Mouse (Mus musculus): ENCODE measurements around the gene Myo5a.

The Myo5a gene

DNA sequence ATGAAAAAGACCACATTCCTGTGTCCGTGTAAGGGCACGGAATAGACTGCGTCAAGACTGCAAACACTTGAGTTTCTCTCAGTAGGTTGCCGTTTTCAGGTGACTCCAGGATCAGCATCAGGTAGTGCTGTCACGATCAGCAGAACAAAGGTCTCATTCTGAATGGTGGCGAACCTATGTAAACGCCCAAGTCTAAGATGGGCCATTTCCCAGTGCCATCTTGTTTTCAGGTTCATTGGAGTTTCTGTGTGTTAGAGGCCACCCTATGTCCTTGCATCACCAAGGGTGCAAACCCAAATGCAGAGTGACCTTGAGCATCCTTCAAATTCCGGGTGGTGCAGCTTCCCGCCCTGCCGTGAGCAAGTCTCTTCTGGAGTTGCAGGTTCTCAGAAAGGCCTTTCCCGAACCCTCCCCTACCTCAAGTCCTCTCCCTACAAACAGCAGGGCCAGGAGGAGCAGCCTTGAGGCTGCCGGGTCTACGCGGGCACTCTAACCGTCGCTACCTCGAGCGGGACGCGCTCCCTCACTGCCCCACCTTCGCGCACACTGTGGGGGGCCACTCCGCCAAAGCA lies at the start of gene Myo5a:
TSS of gene Myo5a (plus strand) at position 559 of the 572 bp plus-strand sequence.
- no peak for DNase-seq (ENCODE audit: low spot score in 2 of 2)

GRCm38 (mm10) chr9:75022546-75022945 lies 48.3 kb upstream of the Myo5a start:
- DNase-seq (ENCODE audit: low spot score in 2 of 2) = no peak

DNA sequence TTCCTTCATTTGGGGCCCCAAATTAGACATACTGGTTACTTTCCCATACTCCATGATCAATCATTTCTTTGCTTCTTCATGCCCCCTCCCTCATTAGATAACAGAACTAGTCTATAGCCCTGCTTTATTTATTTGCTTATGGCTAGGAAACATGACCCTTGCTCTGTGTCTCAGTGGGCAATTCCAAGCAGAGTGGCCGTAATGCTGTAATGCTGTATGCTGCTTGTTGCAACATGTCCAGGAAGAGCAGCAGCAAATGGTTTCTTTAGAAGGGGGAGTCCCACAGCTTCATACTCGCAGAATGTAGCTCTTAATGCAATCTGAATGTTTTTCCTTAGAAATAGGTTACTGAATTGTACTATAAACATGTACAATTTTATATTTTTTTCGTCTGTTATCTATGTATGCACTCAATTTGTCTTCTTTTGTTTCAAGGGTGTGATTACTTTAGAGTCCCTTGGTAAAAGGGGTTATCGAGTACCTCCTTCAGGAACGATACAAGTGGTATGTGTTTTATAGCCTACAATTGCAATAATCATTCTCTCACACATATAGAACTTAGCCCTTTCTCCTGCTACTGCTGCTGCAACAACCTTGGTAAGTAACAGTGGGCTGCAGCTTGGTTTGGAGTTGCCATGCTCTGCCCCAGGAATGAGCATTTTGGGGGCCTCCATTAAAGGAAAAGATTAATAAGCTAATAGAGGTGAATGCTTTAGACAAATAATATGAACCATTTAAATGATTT lies 47.5 kb upstream of the Myo5a start:
- DNase-seq (ENCODE audit: low spot score in 2 of 2) = no peak

DNA sequence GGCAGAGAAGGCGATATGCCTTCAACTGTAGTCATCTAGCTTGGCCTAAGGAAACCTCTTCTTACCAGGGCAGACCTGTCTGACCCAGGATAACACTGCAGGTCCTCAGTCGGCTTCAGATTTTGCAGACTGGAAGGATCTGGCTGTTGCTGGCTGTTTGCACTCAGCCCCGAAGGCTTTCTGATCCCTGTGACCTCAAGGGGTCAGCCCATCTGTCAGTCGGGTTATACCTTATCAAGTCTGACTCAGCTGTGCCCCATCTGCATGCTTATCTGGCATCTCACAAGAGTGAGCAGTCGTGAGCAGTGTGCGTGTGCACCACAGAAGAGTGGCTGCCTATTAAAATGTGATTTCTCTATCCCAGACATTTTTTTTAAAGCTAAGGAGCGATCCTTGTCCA lies 46.7 kb upstream of the Myo5a start:
- DNase-seq (ENCODE audit: low spot score in 2 of 2) = no peak

GRCm38 (mm10) chr9:75025689-75026088 lies 45.1 kb upstream of the Myo5a start:
- DNase-seq (ENCODE audit: low spot score in 2 of 2) = no peak

- no peak for DNase-seq (ENCODE audit: low spot score in 2 of 2)
Observed at GRCm38 (mm10) chr9:75032408-75032807, 38.4 kb upstream of the Myo5a start.

DNA sequence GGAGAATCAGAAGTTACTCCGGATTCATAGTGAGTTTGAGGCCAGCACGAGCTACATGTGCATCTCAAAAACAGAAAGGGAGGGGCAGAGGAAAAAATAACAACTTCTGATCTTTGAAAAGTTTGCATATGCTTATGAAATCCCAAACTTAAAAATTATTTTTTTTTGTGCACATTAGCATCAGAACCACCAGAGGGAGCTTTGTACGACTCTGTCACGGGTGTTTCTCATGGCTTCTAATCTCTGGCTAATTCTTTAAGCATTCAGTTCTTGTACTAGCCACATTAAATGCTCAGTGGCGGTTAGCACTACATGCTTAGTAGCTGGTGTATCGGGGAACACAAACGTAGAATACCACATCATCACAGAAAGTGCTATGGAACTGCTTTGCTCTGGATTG lies 37.7 kb upstream of the Myo5a start:
- DNase-seq (ENCODE audit: low spot score in 2 of 2) = no peak

- no peak for DNase-seq (ENCODE audit: low spot score in 2 of 2)
Observed at GRCm38 (mm10) chr9:75034691-75035090, 36.1 kb upstream of the Myo5a start.

DNA sequence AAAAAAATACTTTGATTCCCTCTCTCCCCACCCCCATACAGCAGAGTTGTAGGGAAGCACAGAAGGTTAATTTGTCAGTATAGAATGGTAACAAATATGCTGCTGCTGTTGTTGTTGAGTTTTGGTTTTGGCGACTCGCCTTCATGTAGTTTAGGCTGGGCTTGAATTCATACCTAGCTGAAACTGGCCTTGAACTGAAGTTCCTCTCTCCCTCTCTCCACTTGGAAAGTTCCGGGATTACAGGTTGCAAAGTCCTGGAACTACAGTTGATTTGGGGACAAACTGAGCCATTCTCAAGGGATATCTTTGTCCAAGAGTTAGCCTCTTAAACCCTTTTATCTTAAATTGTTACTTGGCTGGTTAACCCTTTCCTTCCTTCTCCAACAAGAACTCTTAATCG lies 34.9 kb upstream of the Myo5a start:
- DNase-seq (ENCODE audit: low spot score in 2 of 2) = no peak

DNA sequence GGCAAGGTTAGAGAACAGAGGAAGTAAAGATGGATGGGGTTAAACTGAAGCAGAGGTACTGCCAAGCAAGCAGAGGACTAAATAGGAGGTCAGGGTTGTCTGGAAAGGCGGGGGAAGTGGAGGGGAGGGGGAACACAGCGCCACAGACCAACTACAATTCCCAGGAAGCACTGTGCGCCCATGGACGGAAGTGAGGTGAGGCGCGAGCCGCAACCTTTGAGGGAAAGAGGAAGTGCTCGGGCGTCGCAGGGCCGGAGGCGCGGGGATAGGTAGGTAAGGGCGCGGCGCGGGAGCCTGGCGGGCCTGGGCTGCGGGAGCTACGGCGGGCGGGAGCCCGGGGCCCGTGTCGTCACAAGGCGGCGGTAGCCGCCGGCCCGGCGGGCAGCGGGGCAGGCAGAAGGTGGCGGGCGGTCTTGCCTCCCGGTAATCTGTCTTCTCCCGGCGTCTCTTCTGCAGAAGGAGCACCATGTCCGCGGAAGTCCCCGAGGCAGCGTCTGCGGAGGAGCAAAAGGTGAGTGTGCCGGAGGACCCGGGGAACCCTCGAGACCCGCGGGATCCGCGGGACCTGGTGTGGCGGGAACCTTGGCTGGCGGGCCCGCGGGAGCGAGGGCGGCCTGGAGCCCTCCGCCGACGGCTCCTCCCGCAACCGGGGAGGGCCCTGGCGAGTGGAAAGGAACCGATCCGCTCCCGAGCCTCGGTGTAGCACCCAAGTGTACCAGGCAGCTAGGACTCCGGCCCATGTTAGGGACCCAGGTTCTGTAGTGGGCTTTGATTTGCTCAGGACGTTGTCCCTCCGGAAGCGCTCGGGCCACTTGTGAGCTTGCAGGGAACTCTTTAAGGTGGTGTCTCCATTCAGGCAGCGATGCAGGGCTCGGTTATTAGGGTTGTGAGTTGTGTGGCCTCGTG lies 33.1 kb upstream of the Myo5a start, which contains the start of gene Arpp19:
TSS of gene Arpp19 (plus strand) at position 164 of the 906 bp plus-strand sequence.
- DNase-seq (ENCODE audit: low spot score in 2 of 2) = peak; percentile 57 to 82

GRCm38 (mm10) chr9:75038357-75038688 lies 32.5 kb upstream of the Myo5a start:
- no peak for DNase-seq (ENCODE audit: low spot score in 2 of 2)

- DNase-seq (ENCODE audit: low spot score in 2 of 2) = no peak
Observed at GRCm38 (mm10) chr9:75040566-75040965, 30.2 kb upstream of the Myo5a start.

GRCm38 (mm10) chr9:75041840-75042525 lies 28.8 kb upstream of the Myo5a start:
- DNase-seq (ENCODE audit: low spot score in 2 of 2) = no peak

DNA sequence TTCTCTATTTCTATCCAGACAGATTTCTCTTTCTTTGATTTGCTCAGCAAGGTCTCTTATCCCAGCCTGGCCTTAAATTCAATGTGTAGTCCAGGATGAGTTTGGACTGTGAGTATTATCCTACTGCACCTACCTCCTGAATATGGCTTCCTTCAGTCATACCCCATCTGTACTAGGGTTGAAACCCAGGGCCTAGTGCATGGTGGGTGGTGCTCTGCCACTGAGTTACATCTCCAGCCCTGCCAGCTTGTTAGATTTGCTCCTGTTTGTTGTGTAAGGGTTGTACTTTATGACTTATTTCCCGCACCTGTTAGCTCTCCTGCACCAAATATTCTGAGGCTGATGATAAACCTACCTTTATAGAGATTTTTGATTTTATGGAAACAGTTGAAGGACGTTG lies 27.6 kb upstream of the Myo5a start:
- DNase-seq (ENCODE audit: low spot score in 2 of 2) = no peak

DNA sequence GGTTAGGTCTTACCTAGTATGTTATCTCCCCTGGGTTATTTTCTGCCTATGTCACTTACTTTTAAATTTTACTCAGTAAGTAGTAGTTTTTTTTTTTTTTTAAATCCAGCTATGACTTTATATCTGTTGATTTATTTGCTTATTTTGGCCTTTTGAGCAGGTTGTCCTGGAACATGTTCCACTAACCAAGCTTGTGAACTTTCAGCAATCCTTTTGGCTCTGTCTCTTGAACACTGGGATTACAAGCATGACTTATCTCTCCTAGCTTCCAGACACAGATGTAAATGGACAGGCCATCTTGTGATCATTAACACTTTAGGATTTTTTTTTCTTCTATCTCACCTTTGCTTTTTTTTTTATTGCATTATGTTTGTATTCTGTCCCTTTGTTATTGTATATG lies 23.7 kb upstream of the Myo5a start:
- no peak for DNase-seq (ENCODE audit: low spot score in 2 of 2)

DNA sequence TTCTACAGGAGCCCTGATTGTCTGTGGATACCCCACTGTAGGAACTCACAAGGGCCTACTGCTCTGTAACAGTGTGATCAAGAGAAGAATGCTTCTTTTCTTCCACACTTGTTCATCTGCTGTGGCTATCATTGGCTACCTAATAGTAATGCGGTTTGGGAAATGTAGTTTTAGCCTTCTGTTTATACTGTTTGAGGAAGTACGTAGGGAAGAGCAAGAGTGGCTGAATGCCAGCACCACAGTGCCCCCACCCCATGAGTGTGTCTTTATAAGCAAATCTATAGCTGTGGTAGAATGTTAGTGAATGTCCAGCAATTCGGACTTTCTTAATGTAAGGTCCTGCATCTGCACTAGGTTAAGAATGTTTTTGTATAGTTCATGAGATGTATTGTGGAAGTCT lies 21.7 kb upstream of the Myo5a start:
- DNase-seq (ENCODE audit: low spot score in 2 of 2) = peak in 1 of 2 experiments; percentile 21

- DNase-seq (ENCODE audit: low spot score in 2 of 2) = peak; percentile 24 to 69
Observed at GRCm38 (mm10) chr9:75050003-75050402, 20.8 kb upstream of the Myo5a start.

DNA sequence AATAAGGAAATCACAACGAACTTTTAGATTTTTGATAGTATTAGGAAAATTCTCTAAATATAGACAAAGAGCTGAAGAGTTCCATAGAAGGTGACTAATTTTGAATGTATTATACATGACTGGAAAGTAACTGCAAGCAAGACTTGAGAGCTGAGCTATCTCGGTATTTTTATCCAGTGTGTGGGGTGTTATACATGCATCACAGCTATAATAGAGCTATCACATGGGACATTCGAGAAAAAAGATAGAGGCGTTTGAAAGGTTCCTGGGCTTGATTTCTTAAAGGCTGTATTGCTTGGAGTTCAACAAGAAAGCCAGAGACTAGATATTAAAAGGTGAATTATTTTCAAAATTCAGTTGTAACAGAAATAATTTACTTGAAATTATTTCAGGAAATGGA lies 19.0 kb upstream of the Myo5a start:
- no peak for DNase-seq (ENCODE audit: low spot score in 2 of 2)

DNA sequence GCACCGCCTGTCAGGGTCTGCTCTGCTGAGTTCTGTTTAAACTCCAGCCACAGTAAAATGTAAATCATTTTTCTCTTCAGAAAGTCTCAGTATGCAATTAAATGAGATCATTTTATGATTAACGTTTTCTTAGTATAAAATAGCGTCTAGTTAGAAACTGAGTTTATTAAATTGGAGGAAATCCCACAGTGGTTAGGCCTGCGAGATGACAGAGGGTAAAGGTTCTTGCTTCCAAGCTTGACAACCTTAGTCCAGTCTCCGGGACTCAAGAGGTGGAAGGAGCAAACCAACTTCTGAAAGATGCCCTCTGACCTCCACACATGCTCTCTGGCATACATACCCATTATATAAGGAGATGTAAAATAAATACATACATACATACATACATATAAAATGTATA lies 15.8 kb upstream of the Myo5a start:
- DNase-seq (ENCODE audit: low spot score in 2 of 2) = no peak

- DNase-seq (ENCODE audit: low spot score in 2 of 2) = no peak
Observed at GRCm38 (mm10) chr9:75064678-75065331, 6.0 kb upstream of the Myo5a start.

DNA sequence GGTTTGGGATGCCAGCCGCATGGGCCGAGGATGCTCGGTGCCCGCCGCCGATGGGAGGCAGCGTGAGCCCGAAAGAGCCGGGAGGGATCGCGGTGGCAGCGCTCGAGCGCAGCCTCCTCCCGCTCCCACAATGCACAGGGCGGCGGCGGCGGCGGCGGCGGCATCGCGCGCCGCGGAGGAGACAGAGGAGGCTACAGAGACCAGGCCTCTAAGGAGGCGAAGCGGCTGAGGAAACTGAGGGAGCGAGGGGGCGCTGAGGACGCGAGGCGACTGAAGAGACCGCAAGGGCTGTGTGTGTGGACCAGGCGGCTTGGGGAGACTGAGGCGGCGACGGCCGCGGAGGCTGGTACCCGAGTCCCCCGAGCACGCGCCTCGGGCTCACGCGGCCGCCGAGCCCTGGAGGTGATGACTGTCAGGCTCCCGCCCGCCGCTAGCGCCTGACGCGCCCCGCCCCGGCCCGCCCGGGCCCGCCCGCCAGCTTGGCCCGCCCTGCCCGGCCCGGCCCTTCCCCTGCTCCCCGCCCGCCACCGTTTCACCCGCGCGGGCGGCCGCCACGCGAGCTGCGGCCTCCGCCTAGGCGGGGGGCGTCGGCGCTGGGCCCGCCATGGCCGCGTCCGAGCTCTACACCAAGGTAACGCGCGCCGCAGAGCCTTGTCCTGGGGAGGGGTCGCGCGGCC lies 352 bp downstream of the Myo5a start:
- DNase-seq (ENCODE audit: low spot score in 2 of 2) = peak; percentile 66 to 77
